Mouse (Mus musculus): ENCODE results near the gene Gm266. TPM values are rescaled to one million over a fixed set of nuclear protein-coding genes. Genes with fewer than 3 reads are reported as not detected.

Gene Gm266
- polyA plus RNA-seq, 1 experiment = not detected

GRCm38 (mm10) chr12:111434745-111435327, 50.8 kb downstream of the Gm266 start:
- peak; percentile 86 for TF ChIP-seq GATA1 (IDR thresholded peaks at IDR 0.05; ENCODE audit: low read length)

Other genes starting within 250 kb of the Gm266 start
- gene Amn, start 214.7 kb downstream of the Gm266 start, polyA plus RNA-seq (2012) = not detected in 2 replicates
- gene Cdc42bpb, start 108.1 kb downstream of the Gm266 start, polyA plus RNA-seq (2012) = not detected in 2 replicates
- not detected in 2 replicates for gene Lbhd2, start 79.0 kb downstream of the Gm266 start, polyA plus RNA-seq (2012)
- gene Exoc3l4, start 68.8 kb downstream of the Gm266 start, polyA plus RNA-seq (2012) = 0.06 and 0.21 TPM in 2 replicates
- gene Tnfaip2, start 43.4 kb downstream of the Gm266 start, polyA plus RNA-seq (2012) = 79.9 and 123 TPM in 2 replicates
- 115 and 186 TPM in 2 replicates for gene Eif5, start 52.2 kb upstream of the Gm266 start, polyA plus RNA-seq (2012)
- 22.2 and 22.6 TPM in 2 replicates for gene Mark3, start 88.7 kb upstream of the Gm266 start, polyA plus RNA-seq (2012)
- not detected in 2 replicates for gene Ckb, start 186.5 kb upstream of the Gm266 start, polyA plus RNA-seq (2012)
- 37.8 and 43.0 TPM in 2 replicates for gene Trmt61a, start 192.3 kb upstream of the Gm266 start, polyA plus RNA-seq (2012)
- 15.3 and 19.4 TPM in 2 replicates for gene Bag5, start 227.4 kb upstream of the Gm266 start, polyA plus RNA-seq (2012)
- gene Apopt1, start 227.4 kb upstream of the Gm266 start, polyA plus RNA-seq (2012) = 245 and 363 TPM in 2 replicates